Mouse (Mus musculus) lung, postnatal 0 days (tissue): ENCODE measurements at regions not wholly inside any gene's neighbourhood (a gene's known extent, or its start where the extent isn't known, plus 50 kb on each side); places are given as distances from the start of the nearest gene placed in this dataset.

ENCODE experiments used
- ATAC-seq: fragments of 200-750 bp; cut with Nextera tagmentation; 2 replicates; pipeline ENCODE4 v1.8.0; 2017; ENCODE audit warnings: moderate library complexity
- DNase-seq: peaks from one replicate; pipeline ENCODE4 v3.0.0-alpha.2; 2016; ENCODE audit warnings: low spot score
- H3K27ac ChIP-seq: fragments of 300-500 bp; sonication (generic); 2 replicates; pipeline ENCODE4 v1.5.1; 2014; ENCODE audit warnings: antibody characterized with exemption, mild to moderate bottlenecking, low read length, mixed read lengths
- H3K27me3 ChIP-seq: fragments of 300-500 bp; sonication (generic); replicated peaks from 2 replicates; pipeline ENCODE4 v1.6.1; 2014; ENCODE audit warnings: low read length, mixed read lengths; ENCODE audit not compliant: insufficient read depth
- H3K36me3 ChIP-seq: fragments of 300-500 bp; sonication (generic); 2 replicates; pipeline ENCODE4 v1.6.1; 2014; ENCODE audit warnings: low read length, mixed read lengths; ENCODE audit not compliant: insufficient read depth
- H3K4me1 ChIP-seq: fragments of 300-500 bp; sonication (generic); 2 replicates; pipeline ENCODE4 v1.6.1; 2014; ENCODE audit warnings: antibody characterized with exemption, low read depth, low read length, mixed read lengths; ENCODE audit not compliant: insufficient read depth
- H3K4me2 ChIP-seq: fragments of 300-500 bp; sonication (generic); replicated peaks from 2 replicates; pipeline ENCODE4 v1.6.1; 2014; ENCODE audit warnings: low read depth, mild to moderate bottlenecking, low read length, moderate library complexity, mixed read lengths
- H3K4me3 ChIP-seq: fragments of 300-500 bp; sonication (generic); 2 replicates; pipeline ENCODE4 v1.5.1; 2014; ENCODE audit warnings: low read depth, low read length
- H3K9ac ChIP-seq: fragments of 300-500 bp; sonication (generic); replicated peaks from 2 replicates; pipeline ENCODE4 v1.6.1; 2014; ENCODE audit warnings: low read depth, mild to moderate bottlenecking
- H3K9me3 ChIP-seq: fragments of 300-500 bp; sonication (generic); 2 replicates; pipeline ENCODE4 v1.6.1; 2016; ENCODE audit warnings: low read length, mixed read lengths
- CTCF ChIP-seq: IDR thresholded peaks from 2 replicates; pipeline ENCODE4 v1.5.1; 2016; ENCODE audit warnings: antibody characterized with exemption, mild to moderate bottlenecking
- EP300 ChIP-seq: IDR thresholded peaks from 2 replicates; pipeline ENCODE4 v1.6.1; 2016; ENCODE audit warnings: antibody characterized with exemption, mild to moderate bottlenecking, control low read depth
- WGBS: fragments of 180-500 bp; shearing (Covaris S2); extraction: QIAGEN DNeasy Blood & Tissue Kit; methylation state at CpG from one replicate; pipeline ENCODE4 v1.1.7; 2014; 5-methylcytosine and 5-hydroxymethylcytosine counted together

GRCm38 (mm10) chr10:14234005-14234602 is 268.2 kb downstream of the Hivep2 start:
- H3K4me3 ChIP-seq, result no peak overlapping the region
- no peak for DNase-seq
- no peaks in the 10 kb centered on the region for H3K9me3 ChIP-seq

DNA sequence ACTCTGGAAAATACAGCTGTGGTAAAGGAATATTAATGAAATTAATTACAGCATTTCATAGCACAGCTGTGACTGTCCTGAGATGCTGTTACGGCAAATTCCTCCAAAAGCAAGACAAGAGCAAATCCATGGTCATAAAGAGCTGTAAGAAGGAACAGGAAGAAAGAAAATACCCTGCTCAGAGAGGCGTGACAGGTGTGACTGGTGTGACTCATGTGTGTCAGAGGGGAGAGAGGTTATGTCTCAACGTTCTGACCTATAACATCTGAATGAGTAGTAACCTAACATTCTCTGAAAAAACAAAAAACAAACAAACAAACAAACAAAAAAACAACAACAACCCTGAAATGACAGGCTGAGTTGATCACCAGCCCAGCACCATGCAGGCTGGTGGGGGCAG is 267.5 kb downstream of the Hivep2 start:
- no peak overlapping the region for H3K9ac ChIP-seq
- H3K4me2 ChIP-seq, result no peak overlapping the region
- WGBS, result 61% methylated on average over 3 of the region's 3 CpGs
- H3K9me3 ChIP-seq, result no peaks in the 10 kb centered on the region
- H3K4me1 ChIP-seq, result no peaks in the 10 kb centered on the region
- no peak for ATAC-seq
- TF ChIP-seq CTCF (no peak), EP300 (no peak)
- no peak for DNase-seq
- H3K27ac ChIP-seq, result no peak overlapping the region
- H3K4me3 ChIP-seq, result no peak overlapping the region
- H3K27me3 ChIP-seq, result no peaks in the 10 kb centered on the region
- no peaks in the 10 kb centered on the region for H3K36me3 ChIP-seq

More at GRCm38 (mm10) chr10:14234005-14234602, 268.2 kb downstream of the Hivep2 start:
- Histone ChIP-seq H3K27ac (no peak overlapping the region), H3K36me3 (no peaks in the 10 kb centered on the region), H3K4me2 (no peak overlapping the region), H3K9ac (no peak overlapping the region), H3K27me3 (no peaks in the 10 kb centered on the region), H3K4me1 (no peaks in the 10 kb centered on the region)
- no peak for ATAC-seq
- no peak for TF ChIP-seq EP300
- no peak for TF ChIP-seq CTCF
- 77% methylated on average over 5 of the region's 5 CpGs for WGBS

DNA sequence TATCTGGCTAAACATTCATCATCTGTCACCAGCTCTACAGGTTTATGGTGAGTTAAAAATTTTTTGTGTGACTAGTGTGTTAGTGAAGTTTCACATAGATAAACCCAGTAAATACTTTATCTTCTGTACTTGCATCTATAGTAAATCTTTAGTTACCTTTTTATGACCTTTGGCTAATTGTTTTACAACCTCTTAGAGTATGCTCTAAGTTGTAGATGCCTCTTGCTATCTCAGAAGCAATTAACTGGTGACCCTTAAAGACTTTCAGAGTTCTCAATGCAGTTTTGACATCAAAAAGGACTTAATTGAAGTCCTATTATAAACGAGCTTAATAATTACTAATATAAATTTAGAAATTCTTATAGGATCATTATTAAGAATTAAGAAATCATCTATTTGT is 265.6 kb downstream of the Hivep2 start:
- H3K9ac ChIP-seq, result no peak overlapping the region
- H3K9me3 ChIP-seq, result no peaks in the 10 kb centered on the region
- H3K4me1 ChIP-seq, result no peaks in the 10 kb centered on the region
- WGBS, result 76% methylated on average over 1 of the region's 1 CpGs
- no peak for ATAC-seq
- TF ChIP-seq EP300 (no peak), CTCF (no peak)
- no peak for DNase-seq
- no peaks in the 10 kb centered on the region for H3K36me3 ChIP-seq
- no peak overlapping the region for H3K4me2 ChIP-seq
- no peak overlapping the region for H3K4me3 ChIP-seq
- no peaks in the 10 kb centered on the region for H3K27me3 ChIP-seq
- no peak overlapping the region for H3K27ac ChIP-seq

- H3K4me2 ChIP-seq, result no peak overlapping the region
- no peaks in the 10 kb centered on the region for H3K27me3 ChIP-seq
- TF ChIP-seq EP300 (no peak), CTCF (peak; percentile 27; the same call in 1 of the 2 replicates)
- H3K4me1 ChIP-seq, result no peaks in the 10 kb centered on the region
- H3K9me3 ChIP-seq, result no peaks in the 10 kb centered on the region
- no peaks in the 10 kb centered on the region for H3K36me3 ChIP-seq
- no peak overlapping the region for H3K27ac ChIP-seq
- H3K9ac ChIP-seq, result no peak overlapping the region
- ATAC-seq (no peak), DNase-seq (no peak)
- no peak overlapping the region for H3K4me3 ChIP-seq
- 92% methylated on average over 1 of the region's 1 CpGs for WGBS
Measured at GRCm38 (mm10) chr10:14217284-14217683, 251.4 kb downstream of the Hivep2 start.

DNA sequence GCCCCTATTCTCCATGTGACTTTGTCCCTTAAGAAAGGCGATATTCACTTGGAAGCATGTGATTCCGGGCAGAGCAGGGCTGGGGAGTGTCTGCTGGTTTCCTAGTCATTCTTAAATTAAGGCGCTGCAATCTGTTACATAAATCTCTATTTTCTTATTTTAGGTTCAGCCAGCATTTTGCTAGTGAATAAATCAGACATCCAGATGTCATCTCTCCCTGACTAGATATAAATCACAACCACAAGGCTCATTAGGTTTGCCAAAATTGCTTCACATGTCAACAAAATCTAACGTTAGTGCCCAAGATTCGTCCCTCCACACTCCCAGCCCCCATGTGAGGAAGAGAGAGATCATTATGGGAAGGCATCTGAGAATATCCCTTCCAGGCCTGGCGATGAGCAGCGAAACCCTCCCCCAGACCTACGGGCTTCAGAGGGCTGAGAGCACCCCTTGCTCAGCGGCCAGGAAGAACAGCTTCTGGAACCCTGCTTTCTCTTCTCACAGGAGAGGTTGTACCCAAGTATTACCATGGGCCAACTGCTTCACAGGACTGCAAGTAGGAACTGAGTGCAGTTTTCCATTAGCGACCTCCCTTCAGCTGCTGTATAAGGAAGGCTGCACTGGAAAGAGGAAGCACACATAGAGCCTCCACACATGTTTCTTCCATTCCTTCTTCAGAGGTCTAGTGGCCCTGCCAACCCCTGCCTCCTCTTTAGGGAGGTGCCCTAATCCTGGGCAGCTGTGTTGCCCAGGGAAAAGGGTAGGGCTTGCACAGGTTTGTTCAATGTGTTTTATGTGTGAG is 250.5 kb downstream of the Hivep2 start:
- WGBS, result 57% methylated on average over 10 of the region's 10 CpGs
- no peak for TF ChIP-seq CTCF
- TF ChIP-seq EP300, result no peak
- H3K9me3 ChIP-seq, result no peaks in the 10 kb centered on the region
- no peak overlapping the region for H3K9ac ChIP-seq
- H3K4me2 ChIP-seq, result 0 out of 2 replicates have a peak overlapping the region, but pooled peaks have one; percentile 3
- no peak overlapping the region for H3K27ac ChIP-seq
- H3K4me3 ChIP-seq, result no peak overlapping the region
- no peaks in the 10 kb centered on the region for H3K36me3 ChIP-seq
- no peaks in the 10 kb centered on the region for H3K27me3 ChIP-seq
- DNase-seq, result peak; percentile 59
- peak; percentile 69 for ATAC-seq
- no peaks in the 10 kb centered on the region for H3K4me1 ChIP-seq

DNA sequence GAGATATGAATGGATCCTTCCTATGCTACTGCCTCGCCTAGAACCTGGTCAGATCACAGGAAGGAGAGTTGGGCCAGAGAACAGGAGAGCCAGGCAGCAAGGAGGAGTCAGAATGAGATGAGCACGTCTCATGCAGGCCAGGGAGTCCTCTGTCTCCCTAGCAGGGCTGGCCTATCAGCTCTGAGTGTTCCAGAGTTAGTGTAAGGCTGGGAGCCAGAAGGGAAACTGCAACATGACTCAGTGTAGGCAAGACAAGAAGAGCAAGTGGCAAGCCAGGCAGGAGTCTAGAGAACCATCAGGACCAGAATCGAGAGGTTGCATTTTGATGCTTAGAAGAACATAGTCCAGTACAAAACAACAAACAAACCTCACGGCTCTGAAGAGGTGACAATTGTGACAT is 249.6 kb downstream of the Hivep2 start:
- ATAC-seq (no peak), DNase-seq (no peak)
- H3K27ac ChIP-seq, result no peak overlapping the region
- no peaks in the 10 kb centered on the region for H3K27me3 ChIP-seq
- no peak for TF ChIP-seq CTCF
- TF ChIP-seq EP300, result no peak
- WGBS, result 63% methylated on average over 4 of the region's 4 CpGs
- no peak overlapping the region for H3K4me3 ChIP-seq
- H3K36me3 ChIP-seq, result no peaks in the 10 kb centered on the region
- no peaks in the 10 kb centered on the region for H3K9me3 ChIP-seq
- H3K9ac ChIP-seq, result no peak overlapping the region
- H3K4me1 ChIP-seq, result no peaks in the 10 kb centered on the region
- no peak overlapping the region for H3K4me2 ChIP-seq
